Mouse (Mus musculus) spleen, adult 2 months (tissue): Measurements from ENCODE around the gene Kcnc1. TPM values are rescaled to one million over a fixed set of nuclear protein-coding genes. Genes with fewer than 3 reads are reported as not detected.
A peak's percentile ranks its signal among the peaks of the same experiment; 100 is the strongest.

Source experiments
- DNase-seq, 2 experiments: peaks; one replicate each; pipeline versions ENCODE4 v3.0.0 to v3.0.0-alpha.2; 2012 to 2021; ENCODE audit warnings: low spot score in 2 of 2, low read depth in 1 of 2
- H3K27ac ChIP-seq: fragments of 200-500 bp; 2 replicates; pipeline ENCODE4 v1.5.1; 2012; ENCODE audit warnings: low read length, inconsistent platforms; ENCODE audit not compliant: insufficient read depth
- H3K27me3 ChIP-seq: fragments of 200-500 bp; 2 replicates; pipeline ENCODE4 v1.6.1; 2012; ENCODE audit warnings: mild to moderate bottlenecking, moderate library complexity, low read length, inconsistent platforms; ENCODE audit not compliant: control insufficient read depth, insufficient read depth
- H3K36me3 ChIP-seq: fragments of 200-500 bp; 2 replicates; pipeline ENCODE4 v1.6.1; 2012; ENCODE audit warnings: mild to moderate bottlenecking, low read length, inconsistent platforms; ENCODE audit not compliant: control insufficient read depth, insufficient read depth
- H3K4me1 ChIP-seq: fragments of 200-500 bp; 2 replicates; pipeline ENCODE4 v1.6.1; 2011; ENCODE audit warnings: inconsistent platforms; ENCODE audit not compliant: control insufficient read depth, insufficient read depth, insufficient read length
- H3K4me3 ChIP-seq: fragments of 200-500 bp; 2 replicates; pipeline ENCODE4 v1.5.1; 2011; ENCODE audit warnings: mild to moderate bottlenecking, inconsistent platforms; ENCODE audit not compliant: insufficient read depth, insufficient read length; ENCODE audit errors: extremely low read depth
- CTCF ChIP-seq: fragments of 200-500 bp; IDR thresholded peaks from 2 replicates; pipeline ENCODE4 v1.5.1; 2011; ENCODE audit warnings: mild to moderate bottlenecking, inconsistent platforms; ENCODE audit not compliant: insufficient read depth, insufficient read length, insufficient replicate concordance; ENCODE audit errors: extremely low read depth
- POLR2A ChIP-seq: fragments of 200-500 bp; IDR thresholded peaks from 2 replicates; pipeline ENCODE4 v1.6.1; 2011; ENCODE audit warnings: low read depth, low read length, inconsistent platforms
- WGBS: fragments of 180-500 bp; shearing (Covaris S2); methylation state at CpG from one replicate; pipeline ENCODE4 v1.1.7; 2018; 5-methylcytosine and 5-hydroxymethylcytosine counted together
- polyA plus RNA-seq: library from polyadenylated mRNA; depleted of rRNA; stranded (reverse); fragments of >200 nt; gene quantifications from 2 replicates; pipeline ENCODE4 v1.2.3, GENCODE M21; 2012; rRNA removed

Kcnc1 gene
- 1.2 and 1.4 TPM in 2 replicates for polyA plus RNA-seq

GRCm38 (mm10) chr7:46396231-46396927 is at the start of gene Kcnc1:
Gene Kcnc1 (plus strand): TSS chr7:46396497.
- peaks cover 21% of the 10 kb centered on the region for H3K27me3 ChIP-seq
- peak within 1 kb of the TSS; percentile 49; the same call in 1 of the 2 replicates for H3K4me3 ChIP-seq
- no peak within 1 kb of the TSS for H3K27ac ChIP-seq

GRCm38 (mm10) chr7:46347692-46348091 is 48.6 kb upstream of the Kcnc1 start:
- H3K4me3 ChIP-seq = no peak overlapping the region
- H3K4me1 ChIP-seq = no peaks in the 10 kb centered on the region
- no peak for DNase-seq
- 67% methylated on average over 4 of the region's 4 CpGs for WGBS
- TF ChIP-seq POLR2A (no peak), CTCF (no peak)
- H3K27me3 ChIP-seq = peaks cover 8% of the 10 kb centered on the region
- no peaks in the 10 kb centered on the region for H3K36me3 ChIP-seq
- H3K27ac ChIP-seq = no peak overlapping the region

More at GRCm38 (mm10) chr7:46396231-46396927, at the start of gene Kcnc1:
- no peaks in the 10 kb centered on the region for H3K36me3 ChIP-seq
- peaks cover 27% of the 10 kb centered on the region for H3K4me1 ChIP-seq
- no peak for TF ChIP-seq POLR2A
- no peak for TF ChIP-seq CTCF
- under 1% methylated on average over 77 of the region's 93 CpGs for WGBS
- DNase-seq = peak in 1 of 2 experiments; percentile 75

DNA sequence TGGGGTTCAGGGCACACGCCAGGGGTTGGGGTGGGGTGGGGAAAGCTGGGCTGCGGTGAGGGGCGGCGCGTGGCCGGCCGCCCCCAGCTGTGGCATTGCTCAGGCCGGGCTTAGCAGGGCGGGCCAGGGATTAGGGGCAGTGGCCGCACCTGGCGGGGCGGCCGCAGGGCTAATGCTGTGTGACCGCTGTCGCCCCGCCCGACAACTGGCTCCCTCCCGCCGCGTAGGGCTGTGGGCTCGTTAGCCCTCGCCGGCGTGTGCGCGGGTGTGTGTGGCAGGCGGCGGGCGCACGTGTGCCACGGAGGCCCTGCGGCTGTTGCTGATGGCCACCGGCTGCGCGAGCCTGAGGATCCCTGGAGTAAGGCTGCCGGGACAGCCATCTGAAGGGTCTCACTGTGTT is 47.5 kb upstream of the Kcnc1 start:
- TF ChIP-seq POLR2A = no peak
- no peak for TF ChIP-seq CTCF
- 15% methylated on average over 36 of the region's 36 CpGs for WGBS
- Histone ChIP-seq H3K4me1 (no peaks in the 10 kb centered on the region), H3K4me3 (no peak overlapping the region), H3K27me3 (peaks cover 8% of the 10 kb centered on the region), H3K27ac (no peak overlapping the region), H3K36me3 (no peaks in the 10 kb centered on the region)
- DNase-seq = no peak

GRCm38 (mm10) chr7:46350119-46350702 is 46.1 kb upstream of the Kcnc1 start:
- no peak for DNase-seq
- TF ChIP-seq POLR2A = no peak
- TF ChIP-seq CTCF = no peak
- Histone ChIP-seq H3K36me3 (no peaks in the 10 kb centered on the region), H3K4me3 (no peak overlapping the region), H3K27ac (no peak overlapping the region), H3K27me3 (peaks cover 8% of the 10 kb centered on the region), H3K4me1 (no peaks in the 10 kb centered on the region)
- WGBS = 53% methylated on average over 9 of the region's 9 CpGs

DNA sequence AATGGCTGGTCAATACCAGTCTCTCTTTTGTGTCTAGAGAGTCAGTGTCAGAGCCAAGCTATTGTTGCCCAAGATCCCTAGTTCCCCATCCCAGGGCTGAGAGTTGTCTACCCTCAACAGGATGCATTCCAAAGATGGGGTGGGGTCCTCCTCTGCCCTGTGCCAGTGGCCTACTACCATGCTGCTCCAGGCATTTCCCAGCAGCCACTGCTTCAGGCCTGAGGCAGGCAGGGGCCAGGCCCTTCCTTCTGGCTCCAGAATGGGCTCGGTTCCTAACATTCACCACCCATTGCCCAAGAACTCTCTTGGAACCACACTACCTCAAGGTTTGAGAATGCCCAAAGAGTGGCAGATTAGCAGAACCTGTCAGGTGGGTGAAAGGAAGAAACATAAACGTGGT is 43.5 kb upstream of the Kcnc1 start:
- no peaks in the 10 kb centered on the region for H3K4me1 ChIP-seq
- H3K27ac ChIP-seq = no peak overlapping the region
- no peak for DNase-seq
- WGBS = 78% methylated on average over 2 of the region's 2 CpGs
- H3K4me3 ChIP-seq = no peak overlapping the region
- H3K36me3 ChIP-seq = no peaks in the 10 kb centered on the region
- H3K27me3 ChIP-seq = peaks cover 7% of the 10 kb centered on the region
- no peak for TF ChIP-seq CTCF
- no peak for TF ChIP-seq POLR2A

- Histone ChIP-seq H3K4me1 (no peaks in the 10 kb centered on the region), H3K36me3 (no peaks in the 10 kb centered on the region), H3K27me3 (peaks cover 6% of the 10 kb centered on the region; the same call in 1 of the 2 replicates), H3K27ac (no peak overlapping the region), H3K4me3 (no peak overlapping the region)
- TF ChIP-seq POLR2A = no peak
- TF ChIP-seq CTCF = no peak
- no peak for DNase-seq
- WGBS = 65% methylated on average over 8 of the region's 8 CpGs
These were observed 43.1 kb upstream of the Kcnc1 start for GRCm38 (mm10) chr7:46353216-46353615.

- no peak overlapping the region for H3K4me3 ChIP-seq
- no peaks in the 10 kb centered on the region for H3K36me3 ChIP-seq
- DNase-seq = no peak
- H3K4me1 ChIP-seq = no peaks in the 10 kb centered on the region
- no peak for TF ChIP-seq POLR2A
- 25% methylated on average over 4 of the region's 4 CpGs for WGBS
- H3K27ac ChIP-seq = no peak overlapping the region
- H3K27me3 ChIP-seq = peaks cover 4% of the 10 kb centered on the region; the same call in 1 of the 2 replicates
These were observed 42.4 kb upstream of the Kcnc1 start for GRCm38 (mm10) chr7:46353875-46354274.
